Mouse (Mus musculus): ENCODE results near the gene Ubac2.

The Ubac2 gene

DNA sequence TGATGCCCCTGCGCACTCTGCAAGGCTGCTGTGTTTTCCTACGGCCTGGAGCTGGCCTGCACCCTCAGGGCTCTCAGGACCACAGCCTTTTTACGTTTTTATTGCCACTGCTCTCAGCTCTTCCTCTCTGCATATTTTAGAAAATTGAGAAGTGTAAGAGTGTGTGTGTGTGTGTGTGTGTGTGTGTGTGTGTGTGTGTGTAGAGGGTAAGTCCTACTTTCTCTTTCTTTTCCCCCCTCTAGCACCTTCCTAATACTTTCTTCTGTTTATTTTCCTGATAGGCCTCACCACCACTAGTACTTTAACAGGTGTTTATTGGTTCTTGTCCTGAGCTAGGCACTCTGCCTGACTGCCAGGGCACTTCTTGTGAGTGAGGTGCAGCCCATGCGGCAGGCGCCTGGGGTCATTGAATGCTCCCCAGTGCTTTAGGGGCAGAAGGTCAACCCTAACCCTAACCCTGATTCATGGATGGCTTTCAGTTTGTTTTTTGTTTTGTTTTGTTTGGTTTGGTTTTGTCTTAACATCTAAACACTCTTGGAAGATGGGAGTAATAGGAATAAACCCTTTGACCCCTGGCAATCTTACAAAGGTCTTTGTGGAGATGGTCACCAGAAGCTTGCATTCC, 16.2 kb downstream of the Ubac2 start:
- DNase-seq (ENCODE audit: low spot score in 2 of 2) = no peak

DNA sequence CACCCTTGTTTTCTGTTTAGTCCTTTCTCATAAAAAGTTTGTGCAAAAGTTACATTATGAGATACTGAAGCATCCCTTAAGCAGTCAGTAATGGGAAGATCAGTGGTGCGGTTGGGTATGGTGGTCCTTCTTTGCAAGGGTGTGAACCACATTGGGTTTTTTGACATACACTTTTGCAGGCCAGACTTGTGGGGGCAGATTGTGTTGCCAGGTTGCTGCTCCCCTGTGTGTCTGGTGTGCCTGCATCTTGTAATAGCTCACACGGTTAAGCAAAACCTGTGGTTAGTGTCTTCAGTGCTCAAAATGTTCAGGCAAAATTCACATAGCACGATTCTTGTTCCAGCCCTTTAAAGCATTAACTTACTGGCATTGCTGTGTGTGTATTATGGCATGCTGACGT, 16.9 kb downstream of the Ubac2 start:
- DNase-seq (ENCODE audit: low spot score in 2 of 2) = no peak

DNA sequence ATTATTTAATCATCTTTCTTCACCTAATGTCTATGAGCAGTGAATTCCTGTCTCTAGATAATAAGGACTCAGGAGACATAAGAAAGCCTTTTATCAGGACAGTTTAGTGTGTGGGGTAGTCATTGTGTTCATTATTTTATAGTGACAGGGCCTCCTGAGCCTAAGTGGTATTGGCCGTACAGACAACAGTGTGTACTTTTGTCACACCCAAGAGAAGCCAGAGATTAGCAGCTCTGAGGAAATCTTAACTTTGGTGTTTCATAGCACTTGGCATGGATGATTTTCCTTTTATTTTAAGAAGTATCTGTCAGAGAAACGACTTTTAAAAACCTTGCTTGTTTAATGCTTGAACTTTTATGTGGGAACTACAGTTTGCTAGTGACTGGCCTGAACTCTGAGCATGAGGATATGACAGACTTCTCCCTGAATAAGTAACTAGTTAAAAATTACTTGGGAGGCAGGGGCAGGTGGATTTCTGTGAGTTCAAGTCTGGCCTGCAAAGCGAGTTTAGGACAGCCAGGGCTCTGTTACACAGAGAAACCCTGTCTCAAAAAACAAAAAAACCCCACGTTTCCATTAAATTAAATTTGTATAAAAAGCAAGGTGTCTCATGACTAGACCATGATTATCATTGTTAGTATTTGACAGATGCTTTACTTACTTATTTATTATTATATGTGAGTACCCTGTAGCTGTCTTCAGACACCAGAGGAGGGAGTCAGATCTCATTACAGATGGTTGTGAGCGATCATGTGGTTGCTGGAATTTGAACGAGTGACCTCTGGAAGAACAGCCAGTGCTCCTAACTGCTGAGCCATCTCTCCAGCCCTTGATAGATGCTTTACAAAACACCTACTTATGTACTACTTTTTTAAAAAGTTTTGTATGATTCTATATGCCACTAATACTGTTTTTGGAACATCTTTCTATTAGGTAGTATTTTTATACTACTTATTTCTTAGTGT, 18.0 kb downstream of the Ubac2 start:
- no peak for DNase-seq (ENCODE audit: low spot score in 2 of 2)

DNA sequence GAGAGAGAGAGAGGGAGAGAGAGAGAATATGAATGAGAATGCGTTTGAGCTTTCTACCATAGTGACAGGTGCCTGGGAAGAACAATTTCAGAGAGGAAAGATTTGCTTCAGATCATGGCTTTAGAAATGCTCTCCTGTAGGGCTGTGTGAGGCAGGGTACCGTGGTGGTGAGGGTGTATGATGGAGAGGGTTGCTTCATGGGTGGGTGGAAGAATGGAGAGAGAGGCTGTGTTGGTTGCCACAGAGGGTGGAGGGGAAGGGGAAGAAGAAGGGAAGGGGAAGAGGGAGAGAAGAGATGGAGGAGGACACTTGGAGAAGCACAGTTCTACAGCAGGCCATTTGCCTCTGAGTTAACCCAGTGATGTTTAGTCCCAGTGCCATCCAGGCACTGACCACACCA, 19.4 kb downstream of the Ubac2 start:
- no peak for DNase-seq (ENCODE audit: low spot score in 2 of 2)

DNA sequence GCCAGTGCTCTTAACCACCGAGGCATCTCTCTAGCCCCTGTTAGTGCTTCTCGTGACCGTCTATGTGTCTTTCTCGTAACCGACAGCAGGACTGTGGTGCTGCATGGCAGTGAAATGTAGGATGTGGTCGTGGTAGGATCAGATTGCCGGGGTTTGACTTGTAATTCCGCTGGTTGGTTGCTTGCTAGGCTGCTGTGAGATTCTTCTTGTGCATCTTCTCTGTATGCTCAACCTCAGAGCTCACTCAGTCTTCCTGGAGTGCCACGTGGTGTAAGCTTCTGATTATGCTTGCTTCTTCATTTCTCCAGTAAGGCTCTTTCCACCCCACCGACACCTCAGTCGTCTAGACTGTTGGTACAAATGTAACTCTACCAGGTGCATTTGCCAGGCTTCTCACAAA, 20.1 kb downstream of the Ubac2 start:
- DNase-seq (ENCODE audit: low spot score in 2 of 2) = no peak

DNA sequence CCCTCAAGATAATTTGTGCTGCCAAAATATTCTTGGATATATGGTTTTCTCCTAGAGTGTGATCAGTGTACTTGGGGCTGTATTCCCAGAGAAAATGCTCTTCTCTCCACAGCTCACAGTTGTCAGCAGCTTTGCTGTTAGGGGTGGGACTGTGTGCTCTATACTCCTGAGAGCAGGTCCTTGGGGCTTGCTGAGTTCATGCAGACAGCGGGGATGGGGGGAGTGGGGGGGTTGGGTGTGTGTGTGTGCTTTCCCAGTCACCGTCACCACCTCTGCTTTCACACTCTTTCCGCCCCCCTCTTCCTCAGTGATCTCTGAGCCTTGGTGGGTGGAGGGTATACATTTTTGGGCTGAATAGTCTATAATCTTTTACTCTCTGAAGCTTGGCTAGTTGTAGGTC, 20.7 kb downstream of the Ubac2 start:
- DNase-seq (ENCODE audit: low spot score in 2 of 2) = no peak

DNA sequence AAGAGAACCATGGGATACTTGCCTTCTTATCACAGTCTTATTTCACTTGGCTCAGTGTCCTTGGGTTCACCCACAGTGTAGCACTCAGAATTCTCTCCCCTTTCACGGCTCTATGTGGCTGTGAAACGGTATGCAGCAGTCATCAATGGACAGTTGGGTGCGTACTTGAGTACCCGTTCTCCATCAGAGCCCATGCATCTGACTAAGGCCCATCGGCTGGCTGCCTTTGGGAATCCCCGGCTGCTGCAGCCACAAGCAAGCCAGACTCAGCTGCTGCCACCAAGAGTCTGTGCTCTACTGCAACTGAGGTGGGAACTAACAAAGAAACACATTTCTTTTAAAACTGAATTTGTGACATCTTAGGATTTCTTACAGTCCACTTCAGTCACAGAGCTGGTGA, 23.1 kb downstream of the Ubac2 start:
- no peak for DNase-seq (ENCODE audit: low spot score in 2 of 2)

DNA sequence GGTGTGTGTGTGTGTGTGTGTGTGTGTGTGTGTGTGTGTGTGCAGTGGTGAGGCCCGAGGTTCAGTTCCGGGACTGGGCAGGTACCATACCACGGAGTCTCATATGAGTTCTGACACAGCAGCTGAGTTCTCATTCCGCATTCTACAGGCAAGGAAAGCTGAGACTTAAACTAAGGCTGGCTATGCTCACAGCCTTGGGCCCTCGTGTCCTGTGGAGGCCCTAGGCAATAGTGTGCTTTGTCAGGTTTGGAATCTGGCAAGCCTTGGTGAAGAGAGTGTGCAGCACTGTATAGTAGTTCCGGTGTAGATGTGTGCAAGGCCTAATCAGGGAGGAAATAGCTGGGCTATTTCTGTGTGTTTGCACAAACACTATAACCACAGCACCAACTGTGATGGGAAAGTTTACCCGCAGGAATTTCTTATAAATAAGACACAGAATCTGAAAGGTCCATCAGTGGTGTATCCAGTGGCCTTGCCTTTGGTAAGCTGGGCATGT, 25.0 kb downstream of the Ubac2 start:
- no peak for DNase-seq (ENCODE audit: low spot score in 2 of 2)

DNA sequence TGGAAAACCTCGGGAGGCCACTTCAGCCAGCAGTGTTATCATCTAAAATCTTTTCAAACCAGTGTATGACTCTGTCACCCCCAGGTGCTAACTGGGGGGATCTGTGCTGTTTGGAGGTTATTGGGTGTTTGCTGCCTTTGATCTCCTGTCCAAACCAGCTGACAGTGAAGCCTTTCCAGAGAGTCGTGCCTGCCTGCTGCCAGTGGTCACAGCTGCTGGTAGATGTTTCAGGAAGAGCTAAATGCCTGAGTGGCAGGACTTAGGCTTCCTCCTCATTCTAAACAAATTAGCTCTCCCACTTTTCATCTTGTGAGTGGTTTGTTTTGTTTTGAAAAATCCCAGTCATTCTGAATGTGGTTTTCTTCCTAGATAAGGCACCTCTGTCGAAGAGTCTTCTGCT, 26.3 kb downstream of the Ubac2 start:
- DNase-seq (ENCODE audit: low spot score in 2 of 2) = no peak

DNA sequence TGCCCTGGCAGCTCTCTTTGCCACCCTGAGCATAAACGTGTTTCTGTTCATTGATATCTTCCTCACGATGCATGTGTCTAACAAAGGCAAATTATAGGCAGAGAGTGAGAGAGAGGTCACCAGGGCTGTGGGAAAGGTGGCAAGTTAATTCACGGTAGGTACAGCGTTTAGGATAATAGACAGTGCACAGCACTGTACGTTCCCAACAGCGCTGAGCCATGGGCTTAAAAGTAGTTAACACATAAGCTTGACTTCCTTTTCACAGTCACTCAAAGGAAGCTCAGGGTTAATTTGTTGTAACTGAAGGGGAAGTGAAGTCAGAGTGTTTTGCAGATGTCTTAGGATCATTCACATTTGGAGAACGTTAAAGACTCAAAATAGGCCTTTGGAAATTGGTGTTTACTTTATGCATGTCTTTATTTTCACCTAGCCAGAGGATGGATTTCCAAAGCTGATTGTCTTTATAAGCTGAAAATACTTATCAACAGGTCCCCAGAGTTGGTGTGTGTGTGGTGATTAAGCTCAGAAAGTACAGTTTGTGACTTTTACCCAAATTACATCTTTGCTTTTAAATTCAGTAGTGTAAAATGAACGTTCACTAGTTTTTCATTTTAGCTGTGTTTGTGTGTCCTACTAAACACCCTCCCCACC, 28.0 kb downstream of the Ubac2 start:
- no peak for DNase-seq (ENCODE audit: low spot score in 2 of 2)

DNA sequence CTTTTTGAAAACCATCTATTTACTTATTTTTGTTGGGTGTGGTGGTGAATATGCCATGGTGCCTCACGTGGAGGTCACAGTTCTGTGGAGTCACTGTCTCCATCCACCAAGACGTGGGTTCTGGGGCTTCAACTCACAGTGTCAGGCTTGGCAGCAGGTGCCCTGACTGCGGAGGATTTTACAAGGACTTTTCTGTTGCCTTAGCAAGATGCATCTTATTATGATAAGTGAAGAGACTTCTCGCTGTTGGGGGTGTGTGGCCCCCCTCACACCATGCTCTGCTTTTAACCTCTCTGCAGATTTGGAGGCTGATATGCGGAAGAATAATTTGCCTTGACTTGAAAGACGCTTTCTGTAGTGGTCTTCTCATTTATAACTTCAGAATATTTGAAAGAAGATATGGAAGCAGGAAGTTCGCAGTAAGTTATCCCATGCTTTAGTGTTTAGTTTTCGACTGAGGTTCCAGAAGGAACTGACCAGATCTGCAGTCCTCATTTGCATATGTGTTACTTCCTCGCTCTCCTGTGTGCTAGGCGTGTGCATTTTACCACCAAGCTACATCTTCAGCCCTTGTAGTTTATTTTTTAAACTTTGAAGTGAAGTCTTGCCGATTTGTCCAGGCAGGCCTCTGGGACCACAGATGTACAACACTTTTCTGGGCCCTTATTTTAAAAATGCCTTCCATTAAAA, 28.7 kb downstream of the Ubac2 start:
- no peak for DNase-seq (ENCODE audit: low spot score in 2 of 2)

DNA sequence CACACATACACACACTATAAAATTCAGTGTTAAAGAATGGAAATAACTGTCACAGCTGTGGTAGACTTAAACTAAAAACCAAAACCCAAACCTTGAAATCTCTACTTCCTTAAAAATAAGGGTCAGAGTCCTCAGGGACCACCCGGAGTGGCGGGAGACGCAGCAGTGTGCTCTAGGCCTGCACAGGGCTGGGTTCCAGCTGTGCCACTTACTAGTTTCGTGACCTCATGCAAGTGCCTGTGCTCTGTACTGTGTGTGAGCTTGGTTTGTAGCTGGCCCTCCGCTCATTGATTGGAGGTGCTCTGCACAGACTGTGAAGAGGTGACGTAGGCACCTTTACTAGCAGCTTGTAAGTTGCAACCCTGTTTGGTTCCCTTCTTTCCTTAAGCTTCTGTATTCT, 31.4 kb downstream of the Ubac2 start:
- no peak for DNase-seq (ENCODE audit: low spot score in 2 of 2)

DNA sequence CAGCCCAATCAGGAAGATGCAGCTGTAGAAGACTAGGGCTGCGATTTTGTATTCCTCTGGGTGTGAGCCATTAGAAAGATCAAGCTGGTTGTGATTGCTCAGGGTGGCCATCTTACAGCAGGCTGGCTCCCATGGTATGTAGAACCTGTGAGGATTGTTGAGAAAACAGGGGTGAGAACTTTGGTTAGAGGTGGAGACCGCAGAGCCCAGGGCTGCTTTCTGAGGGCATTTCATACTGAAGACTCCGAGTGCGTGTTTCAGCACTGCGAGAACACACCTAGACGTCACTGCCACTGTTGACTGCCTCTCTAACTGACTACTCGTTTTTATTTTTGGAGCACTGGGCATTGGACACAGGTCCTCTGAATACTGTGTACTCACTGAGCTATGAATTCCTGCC, 34.1 kb downstream of the Ubac2 start:
- DNase-seq (ENCODE audit: low spot score in 2 of 2) = no peak

DNA sequence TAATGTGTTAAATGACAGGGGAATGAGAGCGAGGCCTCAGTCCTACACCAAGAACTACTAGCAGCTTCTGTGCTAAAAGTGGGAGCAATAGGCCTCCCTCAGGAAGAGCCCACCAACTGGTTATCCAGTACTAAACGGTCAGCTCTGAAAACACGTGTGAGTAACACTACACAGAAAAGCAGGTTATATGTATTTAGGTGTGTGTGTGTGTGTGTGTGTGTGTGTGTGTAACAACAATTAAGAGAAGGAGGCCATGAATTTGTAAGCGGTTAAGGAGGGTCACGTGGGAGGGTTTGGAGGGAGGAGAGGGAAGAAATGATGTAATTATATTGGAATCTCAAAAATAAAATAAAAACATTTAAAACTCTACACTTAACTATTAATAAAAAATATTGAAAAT, 36.7 kb downstream of the Ubac2 start:
- no peak for DNase-seq (ENCODE audit: low spot score in 2 of 2)

DNA sequence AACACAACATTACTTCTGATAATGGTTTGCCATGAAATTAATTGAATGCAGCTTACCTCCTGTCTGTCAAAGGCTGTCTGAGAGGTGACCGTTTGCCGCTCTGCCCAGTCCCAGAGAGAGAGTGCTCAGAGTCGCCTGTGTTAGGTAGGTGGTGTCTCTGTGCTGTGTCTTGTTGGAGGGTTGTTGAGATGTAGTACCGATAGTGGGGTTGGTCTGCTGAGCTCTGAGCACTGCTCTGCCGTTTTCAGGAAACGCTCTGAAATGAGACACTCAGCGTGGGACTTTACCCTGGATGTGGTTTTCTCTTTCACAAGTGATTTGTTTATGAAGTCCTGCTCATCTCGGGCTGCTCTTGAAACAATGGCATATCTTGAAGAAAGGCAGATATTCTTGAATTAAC, 37.2 kb downstream of the Ubac2 start, which contains the start of gene Gpr18:
Gpr18 (minus strand) TSS at position 161 of the 400 bp plus-strand sequence.
- DNase-seq (ENCODE audit: low spot score in 2 of 2) = no peak

DNA sequence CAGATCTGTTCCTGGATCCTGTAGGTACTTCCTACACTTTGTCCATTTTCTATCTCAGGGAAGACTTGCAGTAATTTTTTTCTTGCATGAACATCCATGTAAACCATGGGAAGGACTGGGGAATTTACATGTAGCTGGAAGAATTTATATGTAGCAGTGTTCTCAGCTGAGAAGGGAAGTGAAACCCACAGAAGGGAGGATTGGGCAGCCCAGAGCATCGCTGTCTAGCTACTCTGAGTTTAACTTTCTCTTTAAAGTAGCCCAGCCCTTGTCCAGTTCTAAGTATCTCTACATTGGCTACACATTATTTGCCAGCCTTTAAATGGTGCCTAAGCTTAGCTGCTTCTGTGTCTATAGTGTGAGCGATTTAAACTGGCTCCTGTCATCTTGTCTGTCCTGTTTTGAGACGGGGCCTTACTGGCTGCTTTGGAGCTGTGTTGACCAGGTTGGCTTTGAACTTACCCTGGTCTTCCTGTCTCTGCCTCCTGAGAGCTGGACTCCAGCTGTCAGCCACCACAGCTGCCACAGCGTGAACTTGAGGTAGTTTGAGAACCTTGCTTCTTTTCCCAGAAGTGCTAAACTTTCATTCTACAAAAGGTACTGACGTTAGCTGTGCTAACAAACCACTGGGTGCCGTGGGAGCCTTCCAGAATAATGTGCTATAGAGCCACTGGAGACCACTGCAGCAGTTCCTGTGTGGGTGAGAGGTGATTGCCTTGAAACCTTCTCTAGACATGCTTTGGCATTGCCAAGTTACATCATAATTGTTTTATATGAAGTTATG, 38.1 kb downstream of the Ubac2 start:
- DNase-seq (ENCODE audit: low spot score in 2 of 2) = no peak

DNA sequence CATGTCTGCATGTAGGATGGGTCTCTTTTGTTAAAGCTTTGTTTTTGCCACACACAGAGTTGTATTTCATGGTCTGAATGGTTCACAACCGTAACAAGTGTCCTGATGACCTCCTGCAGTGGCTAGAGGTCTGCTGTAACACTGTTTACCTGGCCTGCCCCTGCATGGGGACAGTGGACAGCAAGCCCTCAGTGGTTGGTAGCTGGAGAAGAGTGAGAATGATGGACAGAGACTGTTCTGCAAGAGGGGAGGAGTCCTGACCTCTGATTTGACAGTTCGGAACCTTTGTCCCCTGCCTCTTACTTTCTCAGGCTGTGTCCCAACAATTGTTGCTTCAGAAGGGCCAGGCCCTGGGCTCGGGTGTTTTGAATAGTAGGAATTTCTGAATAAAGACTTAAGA, 39.8 kb downstream of the Ubac2 start:
- no peak for DNase-seq (ENCODE audit: low spot score in 2 of 2)

DNA sequence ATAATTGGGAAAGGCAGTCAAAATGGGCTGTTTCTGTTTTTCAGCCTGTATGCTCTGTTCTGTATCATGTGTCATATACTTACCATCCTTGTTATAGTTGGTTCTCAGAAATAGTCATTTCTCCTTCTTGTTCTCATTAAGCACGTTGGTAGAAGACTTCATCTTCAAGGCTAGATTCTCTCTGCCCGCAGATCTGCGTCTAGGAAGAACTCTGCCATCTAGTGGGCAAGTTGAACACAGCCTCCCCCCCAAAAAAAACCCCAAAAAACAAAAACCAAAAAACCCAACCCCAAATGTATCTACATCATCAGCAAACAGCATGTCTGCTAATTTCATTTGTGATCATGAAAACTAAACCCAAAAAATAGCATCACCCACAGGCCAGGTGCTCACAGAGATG, 41.3 kb downstream of the Ubac2 start:
- DNase-seq (ENCODE audit: low spot score in 2 of 2) = no peak

DNA sequence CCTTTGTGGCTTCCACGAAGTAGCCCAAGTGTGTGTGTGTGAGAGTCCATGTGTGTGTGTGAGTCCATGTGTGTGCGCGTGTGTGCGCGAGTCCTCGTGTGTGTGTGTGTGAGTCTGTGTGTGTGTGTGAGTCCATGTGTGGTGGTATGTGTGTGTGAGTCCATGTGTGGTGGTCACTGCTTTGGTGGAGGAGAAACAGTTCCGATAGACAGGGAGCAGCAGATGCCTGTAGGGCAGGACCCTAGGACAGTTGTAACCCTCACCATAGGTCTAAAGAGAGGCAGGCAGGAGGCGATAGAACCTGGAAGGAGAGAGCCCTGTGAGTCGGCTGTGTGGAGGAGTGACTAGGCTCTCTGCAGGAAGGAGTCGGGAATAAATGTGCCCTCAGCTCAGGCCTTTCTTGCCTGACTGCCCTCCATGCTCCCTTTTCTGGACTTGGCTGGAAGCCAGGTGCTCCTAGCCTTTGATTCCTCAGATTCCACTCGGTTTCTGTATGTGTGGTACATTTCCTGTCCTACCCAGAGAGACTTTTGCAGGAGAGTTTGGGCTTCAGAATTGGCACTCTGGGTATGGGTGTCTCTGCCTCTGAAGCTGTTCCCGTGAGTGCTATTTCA, 42.2 kb downstream of the Ubac2 start:
- DNase-seq (ENCODE audit: low spot score in 2 of 2) = no peak

DNA sequence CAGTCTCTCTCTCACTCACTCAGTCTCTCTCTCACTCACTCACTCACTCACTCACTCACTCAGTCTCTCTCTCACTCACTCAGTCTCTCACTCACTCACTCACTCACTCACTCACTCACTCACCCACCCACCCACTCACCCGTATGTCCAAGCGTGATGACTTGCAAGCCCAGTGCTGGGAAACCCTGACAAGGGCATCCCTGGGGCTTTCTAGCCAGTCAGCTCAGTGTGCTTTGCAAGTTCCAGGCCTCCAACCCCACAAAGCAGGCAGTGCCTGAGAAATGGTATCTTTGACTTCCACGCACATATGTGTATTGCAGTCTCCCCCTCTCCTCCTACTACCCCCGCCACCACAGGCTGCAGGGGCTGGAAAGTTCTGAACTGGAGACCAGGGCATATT, 43.6 kb downstream of the Ubac2 start:
- DNase-seq (ENCODE audit: low spot score in 2 of 2) = no peak

DNA sequence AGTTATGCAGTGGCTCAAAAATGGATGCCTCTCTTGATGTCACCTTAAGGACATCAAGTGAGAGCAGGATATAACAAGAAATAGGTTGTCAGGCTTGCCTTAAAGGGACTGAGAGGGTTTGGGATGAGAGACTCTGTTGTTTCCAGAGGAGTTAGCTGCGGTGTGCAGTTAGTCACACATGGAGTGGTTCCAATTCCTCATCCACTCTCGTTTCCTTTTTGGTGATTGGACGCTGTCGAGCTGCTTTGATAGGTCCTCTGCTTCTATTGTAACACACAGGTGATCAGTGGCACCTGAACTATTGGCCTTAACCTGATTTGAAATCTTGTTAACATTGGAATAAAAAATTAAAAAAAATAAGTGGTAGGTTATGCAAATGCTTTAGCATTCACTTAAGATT, 44.3 kb downstream of the Ubac2 start:
- no peak for DNase-seq (ENCODE audit: low spot score in 2 of 2)

All from left cerebral cortex, adult 9 months (tissue).